Mouse (Mus musculus): Measurements from ENCODE around the gene Psmd9.
A peak's percentile ranks its signal among the peaks of the same experiment; 100 is the strongest.

DNA sequence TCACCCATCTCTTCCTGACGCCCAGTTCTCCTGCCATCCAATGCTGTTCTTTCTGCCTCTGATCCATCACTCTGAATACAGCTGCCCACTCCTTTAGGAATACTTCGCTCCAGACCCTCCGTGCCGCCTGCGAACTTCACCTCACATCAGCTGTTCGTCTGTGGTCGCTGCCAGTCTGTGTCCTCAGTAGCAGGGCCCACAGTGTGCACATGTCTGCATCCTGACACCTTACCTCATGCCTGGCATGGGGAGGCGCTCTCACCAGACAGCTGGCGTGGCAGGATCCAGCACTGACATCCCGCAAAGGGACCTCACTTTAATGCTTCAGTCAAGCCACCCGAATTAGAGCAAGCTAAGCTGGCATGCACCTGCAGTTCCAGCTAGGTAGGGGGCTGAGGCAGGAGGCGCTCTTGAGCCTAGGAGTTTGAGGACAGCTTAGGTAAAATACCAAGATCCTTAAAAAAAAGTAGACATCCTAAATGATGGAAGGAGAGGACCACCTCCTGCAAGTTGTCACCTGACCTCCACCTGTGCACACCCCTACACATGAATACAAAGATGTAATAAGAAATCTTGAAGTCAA is 127.1 kb downstream of the Psmd9 start:
- TF ChIP-seq CTCF (IDR thresholded peaks at IDR 0.05; ENCODE audit: low read depth) (peak; percentile 52), EP300 (optimal IDR thresholded peaks at IDR 0.05) (no peak)
